In the genomic region with DNA sequence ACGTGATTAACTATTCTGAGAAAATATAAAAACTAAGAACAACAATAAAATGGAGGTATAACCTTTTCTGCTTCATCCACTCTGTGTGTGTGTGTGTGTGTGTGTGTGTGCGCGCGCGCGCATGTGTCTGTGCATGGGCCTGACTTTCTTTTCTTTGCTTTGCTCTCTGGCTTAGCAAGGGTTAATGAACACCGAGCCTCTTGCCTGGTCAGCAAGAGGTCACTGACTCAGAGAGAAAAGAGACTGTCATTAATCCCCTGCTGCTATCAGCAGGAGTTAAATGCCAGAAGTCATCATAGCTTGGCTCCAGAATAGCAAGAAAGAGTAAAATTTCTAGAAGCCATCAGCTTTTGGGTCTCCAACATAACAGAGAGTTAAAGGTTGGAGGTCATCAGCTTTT, we compare ENCODE assay signal across 29 mouse cellular contexts. TPM values are rescaled to one million over a fixed set of nuclear protein-coding genes. Genes with fewer than 3 reads are reported as not detected.
DNase-seq lines count a peak whose midpoint lies in the region; ATAC-seq lines count a peak whose summit lies in the region.
"Had no signal": no experiment of that assay in that cellular context is flagged by ENCODE, and none has a peak within 500 bp of the region (broad histone marks: within the 10 kb centered on the region; RNA-seq: fewer than 3 reads in every experiment).

No protein-coding gene starts in this region.

- no peak overlapping the region for H3K27ac ChIP-seq in neural tube, embryonic 11.5 days (ENCODE audit: low read depth, low read length)
- H3K27ac ChIP-seq: embryonic facial prominence, embryonic 13.5 days; forebrain, embryonic 12.5 days; heart, embryonic 10.5 days; left cerebral cortex, adult 2 months; liver, embryonic 14.5 days; macrophage; stomach, embryonic 15.5 days had no signal

- H3K9ac ChIP-seq in neural tube, embryonic 11.5 days (ENCODE audit: low read length) = no peak overlapping the region
- H3K9ac ChIP-seq: embryonic facial prominence, embryonic 13.5 days; forebrain, embryonic 12.5 days; liver, embryonic 14.5 days; stomach, embryonic 15.5 days had no signal

- H3K4me2 ChIP-seq in neural tube, embryonic 11.5 days (ENCODE audit: low read depth) = no peak overlapping the region
- H3K4me2 ChIP-seq: embryonic facial prominence, embryonic 13.5 days; forebrain, embryonic 12.5 days; midbrain, embryonic 11.5 days; stomach, embryonic 15.5 days had no signal

- H3K27me3 ChIP-seq in neural tube, embryonic 11.5 days (ENCODE audit: control insufficient read depth, insufficient read depth, low read length) = no peaks in the 10 kb centered on the region
- H3K27me3 ChIP-seq: embryonic facial prominence, embryonic 13.5 days; forebrain, embryonic 12.5 days; stomach, embryonic 15.5 days had no signal

- no peaks in the 10 kb centered on the region for H3K36me3 ChIP-seq in neural tube, embryonic 11.5 days (ENCODE audit: control insufficient read depth, insufficient read depth, low read length)
- H3K36me3 ChIP-seq: embryonic facial prominence, embryonic 13.5 days; forebrain, embryonic 12.5 days; heart, embryonic 10.5 days; stomach, embryonic 15.5 days had no signal

- peaks cover 5% of the 10 kb centered on the region; the same call in 1 of the 2 replicates for H3K4me1 ChIP-seq in neural tube, embryonic 11.5 days (ENCODE audit: control insufficient read depth, insufficient read depth, low read length)
- H3K4me1 ChIP-seq: embryonic facial prominence, embryonic 13.5 days; stomach, embryonic 15.5 days had no signal

- ATAC-seq in neural tube, embryonic 11.5 days (ENCODE audit: insufficient read depth, low FRiP score, low TSS enrichment) = no peak
- ATAC-seq: intestine, postnatal 0 days had no signal

- no peak overlapping the region for H3K4me3 ChIP-seq in neural tube, embryonic 11.5 days (ENCODE audit: low read depth, low read length)
- H3K4me3 ChIP-seq: embryonic facial prominence, embryonic 13.5 days; erythroblast, embryonic 14.5 days; forebrain, embryonic 12.5 days; heart, embryonic 10.5 days; left cerebral cortex, adult 2 months; stomach, embryonic 15.5 days had no signal

- 35% methylated on average over 7 of the region's 7 CpGs for WGBS in neural tube, embryonic 11.5 days

- DNase-seq in kidney, adult 8-10 months = peak; percentile 18 to 20
- no peak for DNase-seq in kidney, postnatal 4 days
- peak; percentile 2 for DNase-seq in R1 (ENCODE audit: low read depth, low spot score)
- peak; percentile 70 for DNase-seq in embryo, embryonic 10 days (ENCODE audit: low spot score)
- DNase-seq in neural tube, embryonic 11.5 days (ENCODE audit: low spot score) = peak; percentile 15
- DNase-seq in thymus, postnatal 25 days = no peak
- no peak for DNase-seq in adrenal gland, postnatal 4 days (ENCODE audit: low spot score in 2 of 2)
- DNase-seq: adrenal gland, postnatal 14 days; cerebellum, adult 9-10 months; heart, postnatal 4 days; thymus, postnatal 36 days had no signal

- H3K9me3 ChIP-seq in neural tube, embryonic 11.5 days (ENCODE audit: control insufficient read depth, low read length) = no peaks in the 10 kb centered on the region
- H3K9me3 ChIP-seq: embryonic facial prominence, embryonic 13.5 days; forebrain, embryonic 12.5 days; heart, embryonic 10.5 days; stomach, embryonic 15.5 days had no signal

RNA-seq across cellular contexts. Expression of a gene that starts 2.1 kb away (rescaled TPM):
- not detected in 2 replicates for polyA plus RNA-seq in neural tube, embryonic 11.5 days (2014; fragmentation: Nextera tagmentation; extraction: Ambion mirVana)
- total RNA-seq in adrenal gland, postnatal 4 days (2021) = not detected
- total RNA-seq: adrenal gland, postnatal 14 days; heart, postnatal 4 days; layer of hippocampus, postnatal 10 days; left cerebral cortex, adult 2 months; left cerebral cortex, postnatal 36 days; MEL had no signal
- polyA plus RNA-seq: C2C12; embryonic facial prominence, embryonic 13.5 days; erythroblast, embryonic 14.5 days; forebrain, embryonic 12.5 days; gonadal fat pad, adult 2 months; heart, embryonic 10.5 days; heart, embryonic 16.5 days; intestine, postnatal 0 days; limb, embryonic 14.5 days; liver, embryonic 14.5 days; lung, embryonic 16.5 days; macrophage; midbrain, embryonic 11.5 days; stomach, embryonic 15.5 days had no signal

RNA-seq across cellular contexts. Expression of a gene that starts 5.7 kb away (rescaled TPM):
- not detected in 2 replicates for polyA plus RNA-seq in neural tube, embryonic 11.5 days (2014; fragmentation: Nextera tagmentation; extraction: Ambion mirVana)
- not detected for total RNA-seq in adrenal gland, postnatal 4 days (2021)
- total RNA-seq: adrenal gland, postnatal 14 days; heart, postnatal 4 days; layer of hippocampus, postnatal 10 days; left cerebral cortex, adult 2 months; left cerebral cortex, postnatal 36 days; MEL had no signal
- polyA plus RNA-seq: C2C12; embryonic facial prominence, embryonic 13.5 days; erythroblast, embryonic 14.5 days; forebrain, embryonic 12.5 days; gonadal fat pad, adult 2 months; heart, embryonic 10.5 days; heart, embryonic 16.5 days; intestine, postnatal 0 days; limb, embryonic 14.5 days; liver, embryonic 14.5 days; lung, embryonic 16.5 days; macrophage; midbrain, embryonic 11.5 days; stomach, embryonic 15.5 days had no signal

RNA-seq across cellular contexts. Expression of a gene that starts 6.6 kb away (rescaled TPM):
- not detected in 2 replicates for polyA plus RNA-seq in neural tube, embryonic 11.5 days (2014; fragmentation: Nextera tagmentation; extraction: Ambion mirVana)
- total RNA-seq in adrenal gland, postnatal 4 days (2021) = not detected
- total RNA-seq: adrenal gland, postnatal 14 days; heart, postnatal 4 days; layer of hippocampus, postnatal 10 days; left cerebral cortex, adult 2 months; left cerebral cortex, postnatal 36 days; MEL had no signal
- polyA plus RNA-seq: C2C12; embryonic facial prominence, embryonic 13.5 days; erythroblast, embryonic 14.5 days; forebrain, embryonic 12.5 days; gonadal fat pad, adult 2 months; heart, embryonic 10.5 days; heart, embryonic 16.5 days; intestine, postnatal 0 days; limb, embryonic 14.5 days; liver, embryonic 14.5 days; lung, embryonic 16.5 days; macrophage; midbrain, embryonic 11.5 days; stomach, embryonic 15.5 days had no signal

RNA-seq across cellular contexts. Expression of a gene that starts 14.9 kb away (rescaled TPM):
- polyA plus RNA-seq in neural tube, embryonic 11.5 days (2014; fragmentation: Nextera tagmentation; extraction: Ambion mirVana) = not detected in 2 replicates
- not detected for total RNA-seq in adrenal gland, postnatal 4 days (2021)
- total RNA-seq: adrenal gland, postnatal 14 days; heart, postnatal 4 days; layer of hippocampus, postnatal 10 days; left cerebral cortex, adult 2 months; left cerebral cortex, postnatal 36 days; MEL had no signal
- polyA plus RNA-seq: C2C12; embryonic facial prominence, embryonic 13.5 days; erythroblast, embryonic 14.5 days; forebrain, embryonic 12.5 days; gonadal fat pad, adult 2 months; heart, embryonic 10.5 days; heart, embryonic 16.5 days; intestine, postnatal 0 days; limb, embryonic 14.5 days; liver, embryonic 14.5 days; lung, embryonic 16.5 days; macrophage; midbrain, embryonic 11.5 days; stomach, embryonic 15.5 days had no signal

RNA-seq across cellular contexts. Expression of a gene that starts 20.3 kb away (rescaled TPM):
- not detected in 2 replicates for polyA plus RNA-seq in neural tube, embryonic 11.5 days (2014; fragmentation: Nextera tagmentation; extraction: Ambion mirVana)
- total RNA-seq in adrenal gland, postnatal 4 days (2021) = not detected
- total RNA-seq: adrenal gland, postnatal 14 days; heart, postnatal 4 days; layer of hippocampus, postnatal 10 days; left cerebral cortex, adult 2 months; left cerebral cortex, postnatal 36 days; MEL had no signal
- polyA plus RNA-seq: C2C12; embryonic facial prominence, embryonic 13.5 days; erythroblast, embryonic 14.5 days; forebrain, embryonic 12.5 days; gonadal fat pad, adult 2 months; heart, embryonic 10.5 days; heart, embryonic 16.5 days; intestine, postnatal 0 days; limb, embryonic 14.5 days; liver, embryonic 14.5 days; lung, embryonic 16.5 days; macrophage; midbrain, embryonic 11.5 days; stomach, embryonic 15.5 days had no signal

Comparison
In these comparisons a context has a peak if more than half of its experiments do, and no peak if none do; other contexts are left out.
1. DNase-seq: peak in kidney, adult 8-10 months (2 of 2), R1 (single experiment), embryo, embryonic 10 days (single experiment) and neural tube, embryonic 11.5 days (single experiment); none in kidney, postnatal 4 days (0 of 2), thymus, postnatal 25 days (single experiment) and adrenal gland, postnatal 4 days (0 of 2).